Mouse (Mus musculus): ENCODE data around the gene Nf1. TPM values are rescaled to one million over a fixed set of nuclear protein-coding genes. Genes with fewer than 3 reads are reported as not detected.

Gene Nf1
- total RNA-seq, 2 experiments from 2014 or later, result 46.6 to 49.1 TPM

Other genes with a start within 250 kb of the Nf1 start
- gene Ksr1, start 193.3 kb upstream of the Nf1 start, total RNA-seq (2021), result 100 to 1,000 TPM; 120 to 144 TPM
- gene Wsb1, start 85.0 kb upstream of the Nf1 start, total RNA-seq (2021), result 10 to 100 TPM; 66.9 to 68.6 TPM
- gene Gm9964, start 42.8 kb upstream of the Nf1 start, total RNA-seq (2021), result not detected
- gene Omg, start 164.4 kb downstream of the Nf1 start, total RNA-seq (2021), result not detected
- gene Evi2b, start 184.1 kb downstream of the Nf1 start, total RNA-seq (2021), result 1 to 10 TPM; 1.6 to 1.7 TPM
- gene Evi2, start 190.9 kb downstream of the Nf1 start, total RNA-seq (2021), result under 1 TPM; 0.20 to 0.31 TPM
- 1 to 10 TPM; 4.7 to 6.0 TPM for gene Evi2a, start 190.9 kb downstream of the Nf1 start, total RNA-seq (2021)

Measured in gastrocnemius, postnatal 4 days (tissue).